Mouse (Mus musculus) splenic B cell, adult 2 months (primary cell): ENCODE results near the gene Ttc39a.

Source experiments
- DNase-seq: peaks from one replicate; pipeline ENCODE4 v3.0.0-alpha.2; 2011; ENCODE audit warnings: low read depth, low spot score
- H3K27me3 ChIP-seq: 2 replicates; pipeline ENCODE4 v1.6.1; 2012; ENCODE audit warnings: mild to moderate bottlenecking, low read length, moderate library complexity, mixed read lengths; ENCODE audit not compliant: control insufficient read depth, poor library complexity, insufficient read depth, severe bottlenecking
- H3K36me3 ChIP-seq: 2 replicates; pipeline ENCODE4 v1.6.1; 2012; ENCODE audit warnings: mild to moderate bottlenecking, low read length, moderate library complexity, mixed read lengths; ENCODE audit not compliant: control insufficient read depth, poor library complexity, insufficient read depth, severe bottlenecking

Gene Ttc39a

DNA sequence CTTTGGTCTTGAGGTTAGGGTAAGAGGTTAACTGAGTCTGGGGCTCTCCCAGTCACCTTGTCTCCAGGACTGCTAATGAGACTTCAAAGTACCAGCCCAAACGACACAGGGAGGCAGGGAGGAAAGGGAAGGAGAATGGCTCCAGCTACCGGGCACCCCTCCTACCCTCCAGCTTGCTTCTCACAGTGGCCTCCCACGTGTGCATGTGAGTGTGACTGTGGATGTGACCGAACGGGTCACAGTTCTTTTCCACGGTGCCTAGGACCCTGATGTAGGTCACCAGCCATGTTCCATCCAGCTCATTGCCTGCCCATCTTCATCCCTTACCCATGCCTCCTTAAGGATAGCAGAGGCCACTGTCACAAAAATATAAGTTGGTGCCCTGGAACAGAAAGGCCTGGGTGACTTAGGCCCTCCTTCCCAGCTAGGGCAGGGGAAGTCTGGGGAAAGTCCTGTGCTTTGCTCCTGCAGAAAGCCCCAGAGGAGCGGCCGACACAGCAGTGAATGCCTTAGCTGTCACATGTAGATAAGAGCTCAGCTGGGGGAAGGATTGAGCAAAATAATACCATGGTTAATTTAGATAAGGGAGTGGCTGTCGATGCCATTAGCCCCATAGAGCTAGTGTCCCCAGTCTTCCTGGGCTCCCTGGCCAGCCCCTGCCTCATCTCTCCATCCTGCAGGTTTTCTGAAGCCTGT lies 4.4 kb downstream of the Ttc39a start:
- no peak for DNase-seq
- H3K27me3 ChIP-seq: no peaks in the 10 kb centered on the region
- no peaks in the 10 kb centered on the region for H3K36me3 ChIP-seq

DNA sequence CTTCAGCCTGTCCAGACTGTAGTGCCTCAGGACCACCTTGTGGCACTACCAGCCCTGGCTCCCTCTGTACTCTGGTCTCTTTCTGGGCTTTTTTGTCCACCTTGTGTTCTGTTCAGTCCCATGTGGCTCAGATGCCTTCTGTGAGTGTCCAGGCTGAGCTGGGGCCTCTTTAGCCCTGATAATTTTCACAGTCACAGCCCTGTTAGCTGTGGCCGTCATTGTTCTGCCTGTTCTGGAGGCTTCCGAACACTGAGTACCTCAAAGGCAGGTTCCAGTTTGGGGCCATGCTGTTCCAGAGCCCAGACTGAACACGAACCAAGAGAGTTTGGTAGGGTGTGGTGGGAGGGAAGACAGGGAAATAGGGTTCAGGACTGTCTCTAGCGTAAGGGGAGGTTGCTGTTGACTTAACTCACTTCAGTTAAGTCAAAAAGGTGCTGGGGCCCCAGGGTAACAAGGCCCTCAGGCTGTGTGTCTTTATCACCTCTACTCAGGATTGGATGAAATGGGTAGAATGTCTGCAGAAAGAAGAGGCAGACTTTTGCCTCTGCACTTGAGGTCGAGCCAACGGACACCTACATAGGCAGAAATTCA lies 5.0 kb downstream of the Ttc39a start:
- H3K27me3 ChIP-seq: no peaks in the 10 kb centered on the region
- no peak for DNase-seq
- no peaks in the 10 kb centered on the region for H3K36me3 ChIP-seq

DNA sequence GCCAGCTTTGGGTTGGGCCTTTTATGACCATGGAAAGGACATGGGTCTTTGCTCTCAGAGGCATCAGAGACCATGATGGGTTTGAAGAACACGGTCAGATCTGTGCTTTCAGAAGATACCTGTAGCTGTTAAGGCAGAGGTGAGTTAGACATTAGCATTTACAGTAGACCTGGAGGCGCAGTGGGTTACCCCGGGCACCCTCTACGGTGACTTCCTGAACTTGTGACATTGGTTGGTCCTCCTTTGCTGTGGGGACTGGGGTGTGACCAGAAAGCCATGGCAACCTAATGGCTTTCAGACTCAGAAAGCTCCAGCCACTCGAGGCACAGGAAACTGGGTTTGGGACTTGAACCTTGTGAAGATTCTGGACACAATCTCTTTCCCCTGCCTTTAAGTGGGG lies 5.8 kb downstream of the Ttc39a start:
- no peak for DNase-seq
- H3K36me3 ChIP-seq: no peaks in the 10 kb centered on the region
- H3K27me3 ChIP-seq: no peaks in the 10 kb centered on the region

DNA sequence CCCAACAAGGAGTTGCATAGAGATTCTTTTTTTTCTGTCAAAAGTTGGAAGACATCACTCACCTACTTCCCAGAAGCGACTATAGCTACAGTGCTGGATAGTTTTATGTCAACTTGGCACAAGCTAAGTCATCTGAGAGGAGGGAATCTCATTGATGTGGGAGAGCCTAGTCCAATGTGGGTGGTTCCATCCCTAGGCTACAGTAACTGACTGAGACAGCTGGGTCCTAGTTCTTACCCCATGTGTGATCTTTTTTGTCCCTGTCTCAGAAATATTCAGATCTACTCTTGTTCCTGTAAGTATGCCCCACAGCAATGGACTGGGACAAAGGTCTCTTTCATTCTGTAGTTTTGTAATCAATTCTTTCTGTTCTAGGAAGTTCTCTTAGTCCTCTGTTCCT lies 11.6 kb downstream of the Ttc39a start:
- H3K36me3 ChIP-seq: no peaks in the 10 kb centered on the region
- no peaks in the 10 kb centered on the region for H3K27me3 ChIP-seq
- DNase-seq: no peak

DNA sequence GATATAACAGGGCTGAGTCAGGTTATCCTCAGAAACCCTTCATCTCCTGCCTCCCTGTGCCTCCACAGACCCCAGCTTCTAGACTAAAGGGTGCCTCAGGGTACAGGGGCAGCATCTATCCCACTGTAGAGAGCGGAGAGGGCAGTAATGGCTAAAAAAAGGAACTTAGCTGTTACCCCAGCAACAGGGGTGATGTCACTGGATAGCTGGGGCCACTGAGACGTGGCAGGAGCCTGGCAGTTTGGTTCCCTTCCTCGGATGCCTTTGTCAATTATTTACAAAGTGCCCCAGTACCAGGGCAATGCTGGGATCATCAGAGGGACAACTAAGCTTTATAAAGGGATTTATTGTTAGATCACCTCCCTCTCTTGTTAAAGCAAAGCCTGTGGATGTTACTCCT lies 12.6 kb downstream of the Ttc39a start:
- peak; percentile 31 for DNase-seq
- Histone ChIP-seq H3K36me3 (no peaks in the 10 kb centered on the region), H3K27me3 (no peaks in the 10 kb centered on the region)

DNA sequence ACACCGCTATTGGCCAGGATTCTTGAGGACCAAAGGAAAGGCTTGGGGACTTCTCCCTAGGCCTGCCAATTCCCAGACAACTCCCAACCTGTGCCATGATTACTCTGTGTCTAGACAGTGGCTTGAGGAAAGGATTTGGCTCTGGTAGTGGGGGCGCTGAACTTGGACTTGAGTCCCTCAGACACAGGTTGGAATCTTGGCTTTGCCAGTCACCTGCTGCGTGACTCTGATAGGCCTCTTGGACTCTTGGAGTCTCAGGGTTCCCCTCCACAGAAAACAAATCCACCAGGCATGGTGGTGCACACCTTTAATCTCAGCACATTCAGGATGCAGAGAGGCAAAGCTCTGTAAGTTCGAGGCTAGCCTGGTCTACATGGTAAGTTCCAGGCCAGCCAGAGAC lies 13.1 kb downstream of the Ttc39a start:
- Histone ChIP-seq H3K27me3 (no peaks in the 10 kb centered on the region), H3K36me3 (no peaks in the 10 kb centered on the region)
- DNase-seq: no peak

DNA sequence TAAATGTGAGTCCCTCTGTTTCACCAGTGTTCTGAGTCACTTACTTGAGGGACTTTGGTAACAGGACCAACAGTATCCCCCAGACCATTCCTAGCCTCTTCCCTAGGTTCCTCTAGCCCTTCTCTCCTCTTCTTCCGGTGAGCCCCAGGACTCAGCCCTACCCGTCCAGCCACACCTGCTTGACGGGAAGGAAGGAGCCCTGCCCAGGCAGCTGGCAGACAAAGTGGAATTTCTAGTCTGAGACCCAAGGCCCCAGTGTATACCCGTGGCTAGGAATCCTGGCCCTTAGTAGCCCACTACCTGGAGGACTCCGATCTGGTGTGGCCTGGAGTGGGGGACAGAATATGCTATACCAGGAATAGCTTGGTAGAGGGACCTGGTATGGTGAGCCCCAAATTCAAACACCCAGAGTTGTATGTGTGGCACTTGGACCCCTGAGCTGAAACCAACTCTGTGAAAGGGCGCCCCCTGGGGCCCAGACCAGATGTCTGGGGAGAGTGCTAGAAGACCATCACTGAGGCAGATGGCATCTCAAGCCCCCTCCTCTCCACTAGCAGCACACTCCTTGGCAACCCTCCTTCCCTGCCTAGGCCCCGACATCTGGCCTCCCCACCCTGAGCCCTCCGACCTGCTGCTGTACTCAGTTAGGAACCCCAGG lies 13.8 kb downstream of the Ttc39a start:
- Histone ChIP-seq H3K36me3 (no peaks in the 10 kb centered on the region), H3K27me3 (no peaks in the 10 kb centered on the region)
- DNase-seq: peak; percentile 27

DNA sequence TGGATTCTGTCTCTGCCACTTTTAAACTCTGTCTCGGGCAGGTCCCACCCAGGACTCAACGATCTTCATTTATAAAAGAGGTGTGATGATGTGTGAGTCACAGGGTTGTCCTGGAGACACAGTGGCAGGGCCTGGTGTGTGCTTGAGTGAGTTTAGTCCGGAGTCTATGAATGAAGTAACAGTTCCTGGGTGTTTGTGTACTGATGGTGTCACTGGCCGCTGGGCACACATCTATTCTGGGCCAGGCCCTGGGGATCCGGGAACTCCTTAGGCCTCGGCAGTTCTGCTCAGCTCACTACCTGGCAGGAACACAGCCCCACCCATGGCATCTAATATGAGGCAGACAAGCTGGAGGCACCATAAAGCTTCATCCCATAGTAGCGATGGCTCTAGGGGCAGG lies 15.2 kb downstream of the Ttc39a start:
- H3K27me3 ChIP-seq: no peaks in the 10 kb centered on the region
- no peaks in the 10 kb centered on the region for H3K36me3 ChIP-seq
- no peak for DNase-seq

DNA sequence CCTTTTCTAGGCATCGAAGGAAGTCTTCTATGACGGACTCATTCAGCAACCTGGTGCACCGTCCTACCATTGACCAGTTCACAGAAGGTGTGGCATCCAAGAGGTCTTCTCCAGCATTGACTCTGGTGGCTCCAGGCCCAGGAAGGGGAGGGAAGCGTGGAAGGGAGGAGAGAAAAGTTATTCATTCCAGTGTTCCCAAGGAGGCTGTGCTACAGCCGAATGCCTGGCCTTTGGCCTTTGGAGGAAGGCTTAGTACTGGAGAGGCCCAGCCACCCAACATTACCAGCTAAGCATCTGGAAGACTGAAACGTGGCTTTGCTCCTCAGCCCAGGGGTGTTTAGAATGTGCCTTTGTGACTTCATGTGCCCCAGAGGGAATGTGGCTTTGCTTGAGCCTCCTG lies 16.0 kb downstream of the Ttc39a start:
- Histone ChIP-seq H3K27me3 (no peaks in the 10 kb centered on the region), H3K36me3 (no peaks in the 10 kb centered on the region)
- no peak for DNase-seq

DNA sequence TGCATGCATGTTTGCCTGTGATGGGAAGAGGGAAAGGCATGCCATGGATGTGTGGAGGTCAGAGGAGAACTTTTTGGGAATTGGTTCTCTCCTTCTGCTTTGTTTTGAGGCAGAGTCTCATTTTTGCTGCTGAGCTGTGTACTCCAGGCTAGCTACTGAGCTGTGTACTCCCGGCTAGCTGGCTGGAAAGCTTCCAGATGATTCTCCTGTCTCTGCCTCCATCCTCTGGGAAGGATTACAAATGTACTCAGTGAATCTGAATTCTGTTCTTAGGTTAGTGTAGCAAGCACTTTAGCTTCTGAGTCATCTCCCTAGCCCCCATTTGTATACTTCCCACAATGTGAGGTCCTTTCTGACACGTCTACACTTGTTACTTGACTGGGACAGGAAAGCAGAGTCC lies 17.0 kb downstream of the Ttc39a start:
- Histone ChIP-seq H3K27me3 (no peaks in the 10 kb centered on the region), H3K36me3 (no peaks in the 10 kb centered on the region)
- no peak for DNase-seq

DNA sequence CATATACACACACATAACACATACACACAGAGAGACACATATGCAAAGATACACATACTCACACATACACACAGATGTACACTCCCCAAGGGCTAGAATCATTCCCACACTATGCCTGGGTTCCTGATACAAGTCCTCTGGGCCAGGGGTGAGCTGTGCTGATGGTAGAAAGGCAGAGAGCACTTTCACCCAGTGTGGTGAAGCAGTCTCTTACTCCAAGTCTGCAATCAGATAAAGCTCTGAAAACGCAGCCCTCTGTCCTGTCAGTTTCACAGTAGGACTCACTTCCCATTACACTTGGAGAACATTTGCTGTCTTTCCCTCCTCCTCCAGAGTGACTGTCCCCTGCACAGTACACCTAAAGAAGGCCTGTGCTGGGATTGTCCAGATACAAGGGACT lies 20.6 kb downstream of the Ttc39a start:
- H3K27me3 ChIP-seq: no peaks in the 10 kb centered on the region
- no peak for DNase-seq
- H3K36me3 ChIP-seq: no peaks in the 10 kb centered on the region

DNA sequence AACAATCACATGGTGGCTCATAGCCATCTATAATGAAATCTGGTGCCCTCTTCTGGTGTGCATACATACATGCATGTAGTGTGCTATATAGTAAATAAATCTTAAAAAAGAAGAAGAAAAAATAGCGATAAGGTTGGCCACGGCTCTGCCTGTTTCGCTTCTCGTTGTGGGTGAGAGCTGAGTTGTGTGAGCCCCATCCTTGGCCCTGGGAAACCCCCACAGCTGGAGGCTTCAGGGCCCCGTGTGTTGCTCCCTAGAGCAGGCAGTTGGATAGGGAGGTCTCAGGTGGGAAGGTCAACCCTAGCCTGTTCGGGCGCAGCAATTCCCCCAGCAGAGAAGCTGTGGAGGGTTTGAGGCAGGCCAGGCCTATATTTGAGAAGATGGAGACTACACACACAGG lies 23.8 kb downstream of the Ttc39a start:
- H3K36me3 ChIP-seq: no peaks in the 10 kb centered on the region
- H3K27me3 ChIP-seq: no peaks in the 10 kb centered on the region
- peak; percentile 21 for DNase-seq

DNA sequence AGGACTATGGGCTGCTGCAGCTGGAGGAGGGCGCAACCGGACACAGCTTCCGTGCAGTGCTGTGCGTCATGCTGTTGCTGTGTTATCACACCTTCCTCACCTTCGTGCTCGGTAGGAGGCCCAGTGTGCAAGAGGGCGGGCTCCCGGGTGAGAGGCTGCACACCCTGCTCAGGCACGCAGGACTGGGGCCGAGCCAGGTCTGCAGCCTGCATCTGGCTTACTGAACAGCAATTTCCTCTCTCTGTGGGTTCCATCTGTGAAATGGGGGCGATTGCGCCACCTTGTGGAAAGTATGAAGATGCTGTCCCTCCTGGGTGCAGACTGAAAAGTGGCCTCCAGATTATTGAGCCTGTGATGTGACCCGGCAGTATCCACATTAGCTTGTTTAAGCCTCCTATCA lies 24.4 kb downstream of the Ttc39a start:
- H3K36me3 ChIP-seq: no peaks in the 10 kb centered on the region
- H3K27me3 ChIP-seq: no peaks in the 10 kb centered on the region
- DNase-seq: peak; percentile 75

DNA sequence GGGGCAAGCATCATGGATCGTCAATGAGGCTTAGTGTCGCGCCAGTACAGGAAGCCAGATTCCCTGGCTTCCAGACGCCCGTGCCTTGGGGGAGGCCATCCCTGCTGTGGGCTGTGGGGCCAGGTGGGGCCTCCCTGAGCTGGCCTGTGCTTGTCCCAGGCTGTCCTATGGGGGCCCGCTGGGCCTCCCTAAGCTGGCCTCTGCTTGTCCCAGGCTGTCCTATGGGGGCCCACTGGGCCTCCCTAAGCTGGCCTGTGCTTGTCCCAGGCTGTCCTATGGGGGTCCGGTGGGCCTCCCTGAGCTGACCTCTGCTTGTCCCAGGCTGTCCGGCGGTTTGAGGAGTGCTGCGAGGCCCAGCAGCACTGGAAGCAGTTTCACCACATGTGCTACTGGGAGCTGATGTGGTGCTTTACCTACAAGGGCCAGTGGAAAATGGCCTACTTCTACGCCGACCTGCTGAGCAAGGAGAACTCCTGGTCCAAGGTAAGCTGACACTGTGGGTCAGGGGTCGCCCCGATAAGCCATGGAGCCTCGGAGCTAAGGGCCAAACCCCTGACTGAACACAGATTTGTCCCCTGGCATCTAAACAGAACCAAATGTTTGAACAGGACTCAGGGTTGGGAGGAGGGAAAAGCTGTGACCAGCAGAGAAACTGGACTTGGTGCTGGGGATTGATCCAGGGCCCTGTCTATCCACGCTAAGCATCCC lies 26.4 kb downstream of the Ttc39a start:
- Histone ChIP-seq H3K27me3 (no peaks in the 10 kb centered on the region), H3K36me3 (no peaks in the 10 kb centered on the region)
- DNase-seq: no peak

DNA sequence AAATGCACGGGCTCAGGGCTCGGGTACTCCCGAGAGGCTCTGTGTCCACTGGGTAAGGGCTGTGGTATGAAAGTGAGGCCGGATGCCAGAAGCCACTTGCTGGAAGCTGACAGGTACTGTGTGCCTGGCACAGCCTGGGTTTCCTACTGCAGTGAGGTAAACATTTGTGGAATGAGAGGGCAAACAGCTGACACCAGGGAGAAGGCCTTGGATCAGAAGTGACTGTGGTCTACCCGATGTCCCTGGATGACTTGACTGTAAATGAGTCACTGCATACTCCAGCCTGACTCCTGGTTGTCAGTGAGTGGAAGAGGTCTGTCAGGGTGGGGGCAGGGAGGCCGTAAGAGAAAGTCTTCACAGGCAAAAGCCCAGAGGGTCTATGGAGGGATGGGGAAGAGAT lies 27.2 kb downstream of the Ttc39a start:
- H3K36me3 ChIP-seq: no peaks in the 10 kb centered on the region
- H3K27me3 ChIP-seq: no peaks in the 10 kb centered on the region
- no peak for DNase-seq
